Mouse (Mus musculus) stomach, embryonic 14.5 days (tissue): ENCODE results near the gene Nusap1. TPM values are rescaled to one million over a fixed set of nuclear protein-coding genes. Genes with fewer than 3 reads are reported as not detected.
A peak's percentile ranks its signal among the peaks of the same experiment; 100 is the strongest.
"Not testable (repeated sequence)": the region's sequence is repeated elsewhere in the genome, so short reads cannot be mapped to it uniquely, and the experiment has no call there.

Experiments
- ATAC-seq: fragments of 200-750 bp; cut with Nextera tagmentation; 2 replicates; pipeline ENCODE4 v1.8.0; 2017; ENCODE audit warnings: low read depth, moderate TSS enrichment; ENCODE audit not compliant: insufficient number of reproducible peaks, insufficient read depth, low FRiP score
- H3K27ac ChIP-seq: fragments of 300-500 bp; sonication (generic); 2 replicates; pipeline ENCODE4 v1.5.1; 2014; ENCODE audit warnings: mild to moderate bottlenecking, low read length, moderate library complexity, mixed read lengths
- H3K27me3 ChIP-seq: fragments of 300-500 bp; sonication (generic); 2 replicates; pipeline ENCODE4 v1.6.1; 2014; ENCODE audit warnings: low read length, control low read depth, mixed read lengths; ENCODE audit not compliant: control insufficient read depth, insufficient read depth
- H3K36me3 ChIP-seq: fragments of 300-500 bp; sonication (generic); 2 replicates; pipeline ENCODE4 v1.6.1; 2014; ENCODE audit warnings: mild to moderate bottlenecking, control low read depth, low read length, moderate library complexity, mixed read lengths; ENCODE audit not compliant: control insufficient read depth, insufficient read depth
- H3K4me1 ChIP-seq: fragments of 300-500 bp; sonication (generic); 2 replicates; pipeline ENCODE4 v1.6.1; 2014; ENCODE audit warnings: low read length, control low read depth, mixed read lengths; ENCODE audit not compliant: control insufficient read depth, insufficient read depth
- H3K4me2 ChIP-seq: fragments of 300-500 bp; sonication (generic); replicated peaks from 2 replicates; pipeline ENCODE4 v1.6.1; 2014; ENCODE audit warnings: low read depth, low read length, control low read depth
- H3K4me3 ChIP-seq: fragments of 300-500 bp; sonication (generic); 2 replicates; pipeline ENCODE4 v1.5.1; 2014; ENCODE audit warnings: low read depth, low read length, control low read depth
- H3K9ac ChIP-seq: fragments of 300-500 bp; sonication (generic); replicated peaks from 2 replicates; pipeline ENCODE4 v1.6.1; 2014; ENCODE audit warnings: low read depth, mild to moderate bottlenecking, control low read depth, low read length, moderate library complexity, mixed read lengths
- H3K9me3 ChIP-seq: fragments of 300-500 bp; sonication (generic); 2 replicates; pipeline ENCODE4 v1.6.1; 2016; ENCODE audit warnings: low read depth, low read length, control low read depth; ENCODE audit not compliant: control insufficient read depth
- WGBS: fragments of 180-500 bp; shearing (Covaris S2); extraction: QIAGEN DNeasy Blood & Tissue Kit; methylation state at CpG from one replicate; pipeline ENCODE4 v1.1.7; 2014; 5-methylcytosine and 5-hydroxymethylcytosine counted together
- polyA plus RNA-seq: library from polyadenylated mRNA; unstranded; fragments of >200 nt; fragmentation: Nextera tagmentation; extraction: Ambion mirVana; gene quantifications from 2 replicates; pipeline ENCODE4 v1.2.1, GENCODE M21; 2014

Nusap1 gene
- polyA plus RNA-seq, 1 experiment from 2014 or later: 73.0 TPM

DNA sequence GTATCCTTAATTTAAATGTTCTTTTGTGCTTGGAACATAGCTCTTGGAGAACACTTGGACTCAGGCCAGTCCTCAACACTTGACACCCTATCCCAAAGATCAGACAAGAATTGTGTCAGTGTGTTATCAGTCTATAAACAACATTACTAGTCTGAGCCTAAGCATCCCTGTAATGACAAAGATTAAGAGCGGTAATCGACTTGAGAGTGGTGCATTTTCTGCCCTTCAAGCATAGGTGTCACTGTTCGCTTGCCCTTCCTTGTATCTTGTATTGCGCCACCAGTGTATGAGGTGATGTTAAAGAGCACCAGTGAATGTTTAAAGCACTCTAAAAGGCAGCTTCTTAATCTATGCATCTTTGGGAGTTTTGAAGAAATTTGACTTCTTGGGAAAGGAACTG, 11.1 kb upstream of the Nusap1 start:
- peaks cover 27% of the 10 kb centered on the region; the same call in 1 of the 2 replicates for H3K36me3 ChIP-seq
- no peak for ATAC-seq

DNA sequence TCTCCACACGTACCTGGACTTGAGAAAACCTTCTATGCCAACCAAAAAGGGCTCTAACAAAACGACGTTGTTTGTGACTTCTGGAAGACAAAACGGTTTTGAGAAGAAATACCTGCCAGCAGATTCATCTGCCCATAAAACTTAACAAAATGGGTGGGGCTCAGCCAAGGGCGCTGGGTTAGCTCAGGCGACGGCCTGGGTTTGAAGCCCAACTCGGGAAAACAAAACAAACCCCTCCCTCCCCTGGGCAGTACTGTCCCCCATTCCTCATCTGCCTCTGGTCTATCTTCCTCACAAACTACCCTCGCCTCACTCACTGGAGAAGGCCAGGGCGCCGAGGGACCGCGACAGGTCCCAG, 278 bp upstream of the Nusap1 start:
- Histone ChIP-seq H3K4me3 (peak overlapping the region; percentile 82), H3K36me3 (no peaks in the 10 kb centered on the region), H3K4me2 (peak overlapping the region; percentile 75), H3K27me3 (no peaks in the 10 kb centered on the region), H3K27ac (peak overlapping the region; percentile 74), H3K4me1 (peaks cover 20% of the 10 kb centered on the region; the same call in 1 of the 2 replicates), H3K9me3 (no peaks in the 10 kb centered on the region), H3K9ac (peak overlapping the region; percentile 67)
- WGBS: 0% methylated on average over 13 of the region's 13 CpGs
- ATAC-seq: no peak

More for the DNA sequence above, 11.1 kb upstream of the Nusap1 start:
- no peaks in the 10 kb centered on the region for H3K4me1 ChIP-seq
- WGBS: 90% methylated on average over 4 of the region's 4 CpGs
- no peaks in the 10 kb centered on the region for H3K9me3 ChIP-seq
- no peak overlapping the region for H3K4me2 ChIP-seq
- no peak overlapping the region for H3K4me3 ChIP-seq
- no peak overlapping the region for H3K9ac ChIP-seq
- H3K27ac ChIP-seq: no peak overlapping the region
- H3K27me3 ChIP-seq: no peaks in the 10 kb centered on the region

DNA sequence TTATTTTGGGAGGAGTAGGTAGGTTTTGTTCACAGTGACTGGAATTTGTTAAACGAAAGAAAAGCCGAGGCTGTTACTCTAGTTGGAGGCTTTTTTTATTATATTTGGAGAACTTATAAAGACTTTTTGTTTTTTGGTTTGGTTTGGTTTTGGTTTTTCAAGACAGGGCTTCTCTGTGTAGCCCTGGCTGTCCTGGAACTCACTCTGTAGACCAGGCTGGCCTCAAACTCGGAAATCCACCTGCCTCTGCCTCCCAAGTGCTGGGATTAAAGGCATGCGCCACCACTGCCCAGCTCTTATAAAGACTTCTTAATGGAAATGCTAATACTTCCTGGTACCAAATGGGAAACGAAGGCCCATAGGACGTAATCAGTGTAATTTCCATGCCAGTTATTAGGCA, 904 bp downstream of the Nusap1 start:
- not testable (repeated sequence) for H3K36me3 ChIP-seq, H3K27ac ChIP-seq, H3K9me3 ChIP-seq, ATAC-seq, H3K27me3 ChIP-seq
- Histone ChIP-seq H3K4me2 (peak overlapping the region; percentile 62), H3K4me1 (peaks cover 20% of the 10 kb centered on the region; the same call in 1 of the 2 replicates), H3K9ac (peak overlapping the region; percentile 25; the same call in 1 of the 2 replicates), H3K4me3 (peak overlapping the region; percentile 82)
- WGBS: 14% methylated on average over 6 of the region's 6 CpGs

DNA sequence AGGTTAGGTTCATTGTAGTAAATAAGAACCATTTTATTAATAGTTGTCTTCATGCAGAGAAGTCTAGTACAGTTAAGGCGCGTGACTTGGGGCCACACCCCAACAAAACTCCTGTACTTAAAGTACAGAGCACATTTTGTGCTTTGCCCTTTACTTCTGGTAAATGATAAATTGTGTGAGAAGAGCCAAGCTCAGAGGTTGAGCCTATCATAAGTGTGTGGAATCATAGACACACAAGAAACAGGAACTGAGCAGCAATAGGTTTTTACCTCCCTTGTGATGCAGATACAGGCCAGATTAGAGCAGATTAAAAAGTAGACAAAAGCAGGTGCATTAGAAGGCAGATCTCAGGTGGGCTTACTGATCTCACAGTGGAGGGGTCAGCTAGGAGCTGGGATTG, 3.2 kb downstream of the Nusap1 start:
- H3K4me2 ChIP-seq: no peak overlapping the region
- WGBS: 95% methylated on average over 2 of the region's 2 CpGs
- no peaks in the 10 kb centered on the region for H3K27me3 ChIP-seq
- no peak overlapping the region for H3K27ac ChIP-seq
- H3K4me1 ChIP-seq: peaks cover 20% of the 10 kb centered on the region; the same call in 1 of the 2 replicates
- no peak for ATAC-seq
- no peaks in the 10 kb centered on the region for H3K9me3 ChIP-seq
- no peak overlapping the region for H3K9ac ChIP-seq
- H3K36me3 ChIP-seq: peaks cover 22% of the 10 kb centered on the region
- H3K4me3 ChIP-seq: no peak overlapping the region

DNA sequence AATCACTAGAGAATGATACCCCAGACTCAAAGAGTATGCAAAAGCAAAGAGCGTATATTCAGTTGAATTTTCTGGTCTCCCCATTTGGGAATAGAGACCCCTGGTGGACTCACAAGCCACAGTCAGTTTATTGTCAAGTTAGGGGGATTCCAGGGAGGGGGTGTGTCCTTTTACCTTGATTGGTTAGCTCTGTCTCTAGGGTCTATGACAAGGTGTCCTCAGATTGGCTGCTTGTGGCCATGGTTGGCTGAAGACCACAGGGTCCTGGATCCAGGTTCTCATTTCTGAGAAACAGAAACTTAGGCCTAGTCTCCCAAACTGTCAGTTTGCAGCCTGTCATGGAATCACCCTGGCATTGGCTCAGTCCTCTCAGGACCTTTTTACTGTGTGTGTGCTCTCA, 18.7 kb downstream of the Nusap1 start:
- Histone ChIP-seq H3K4me3 (no peak overlapping the region), H3K4me2 (no peak overlapping the region), H3K27me3 (no peaks in the 10 kb centered on the region), H3K4me1 (no peaks in the 10 kb centered on the region), H3K27ac (no peak overlapping the region), H3K9me3 (no peaks in the 10 kb centered on the region), H3K36me3 (peaks cover 84% of the 10 kb centered on the region), H3K9ac (no peak overlapping the region)
- WGBS: 94% methylated on average over 1 of the region's 1 CpGs
- ATAC-seq: no peak

DNA sequence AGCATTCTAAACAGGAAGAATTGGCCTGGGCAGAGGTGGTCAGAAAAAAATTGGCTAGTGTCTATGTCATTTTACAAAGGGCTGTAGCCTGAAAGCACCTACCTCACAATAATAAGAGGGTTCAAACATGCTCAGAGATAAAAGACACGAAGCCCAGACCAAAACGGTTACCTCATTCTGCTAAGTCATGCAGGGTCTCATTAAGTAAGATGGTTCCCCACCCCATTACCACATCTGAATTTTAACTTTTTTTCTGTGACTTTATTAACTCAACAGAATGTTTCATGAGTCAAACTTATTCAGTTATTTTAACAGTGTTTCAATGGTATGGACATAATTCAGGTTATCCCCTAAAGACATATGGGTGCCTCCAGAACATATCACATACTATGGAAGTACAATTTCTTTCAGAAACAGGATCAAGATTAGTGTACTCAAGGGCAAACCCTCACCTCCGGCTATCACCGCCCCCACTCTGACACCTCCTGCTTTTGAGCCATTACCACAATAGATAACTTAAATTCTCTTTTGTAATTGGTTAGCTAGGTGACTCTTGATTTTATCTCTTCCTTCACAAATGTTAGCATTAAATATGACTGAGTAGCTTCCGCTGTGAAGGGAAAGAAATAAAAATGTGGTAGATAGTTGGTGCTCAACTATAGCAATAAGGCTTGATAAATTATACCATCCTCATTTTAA, 23.3 kb downstream of the Nusap1 start:
- WGBS: 97% methylated on average over 5 of the region's 5 CpGs
- H3K4me1 ChIP-seq: no peaks in the 10 kb centered on the region
- H3K9me3 ChIP-seq: no peaks in the 10 kb centered on the region
- H3K4me3 ChIP-seq: no peak overlapping the region
- H3K36me3 ChIP-seq: peaks cover 78% of the 10 kb centered on the region
- no peak for ATAC-seq
- H3K9ac ChIP-seq: no peak overlapping the region
- no peak overlapping the region for H3K27ac ChIP-seq
- H3K27me3 ChIP-seq: no peaks in the 10 kb centered on the region
- H3K4me2 ChIP-seq: no peak overlapping the region

DNA sequence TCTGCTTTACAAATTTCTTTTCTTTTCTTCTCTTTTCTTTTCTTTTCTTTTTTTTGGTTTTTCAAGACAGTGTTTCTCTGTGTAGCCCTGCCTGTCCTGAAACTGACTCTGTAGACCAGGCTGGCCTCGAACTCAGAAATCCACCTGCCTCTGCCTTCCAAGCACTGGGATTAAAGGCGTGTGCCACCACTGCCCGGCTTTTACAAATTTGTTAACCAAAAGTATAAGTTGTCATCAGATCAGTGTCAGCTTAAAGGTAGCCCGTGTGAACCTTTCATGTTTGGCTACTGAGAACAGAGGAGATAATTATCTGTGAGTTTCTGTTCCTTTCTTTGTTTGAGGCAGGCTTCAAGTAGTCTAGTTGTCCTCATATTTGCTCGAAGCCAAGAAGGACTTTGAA, 26.2 kb downstream of the Nusap1 start:
- WGBS: 89% methylated on average over 5 of the region's 5 CpGs
- no peak for ATAC-seq
- H3K27me3 ChIP-seq: no peaks in the 10 kb centered on the region
- H3K9ac ChIP-seq: no peak overlapping the region
- H3K27ac ChIP-seq: no peak overlapping the region
- no peak overlapping the region for H3K4me2 ChIP-seq
- peaks cover 78% of the 10 kb centered on the region for H3K36me3 ChIP-seq
- no peak overlapping the region for H3K4me3 ChIP-seq
- H3K9me3 ChIP-seq: no peaks in the 10 kb centered on the region
- H3K4me1 ChIP-seq: no peaks in the 10 kb centered on the region

DNA sequence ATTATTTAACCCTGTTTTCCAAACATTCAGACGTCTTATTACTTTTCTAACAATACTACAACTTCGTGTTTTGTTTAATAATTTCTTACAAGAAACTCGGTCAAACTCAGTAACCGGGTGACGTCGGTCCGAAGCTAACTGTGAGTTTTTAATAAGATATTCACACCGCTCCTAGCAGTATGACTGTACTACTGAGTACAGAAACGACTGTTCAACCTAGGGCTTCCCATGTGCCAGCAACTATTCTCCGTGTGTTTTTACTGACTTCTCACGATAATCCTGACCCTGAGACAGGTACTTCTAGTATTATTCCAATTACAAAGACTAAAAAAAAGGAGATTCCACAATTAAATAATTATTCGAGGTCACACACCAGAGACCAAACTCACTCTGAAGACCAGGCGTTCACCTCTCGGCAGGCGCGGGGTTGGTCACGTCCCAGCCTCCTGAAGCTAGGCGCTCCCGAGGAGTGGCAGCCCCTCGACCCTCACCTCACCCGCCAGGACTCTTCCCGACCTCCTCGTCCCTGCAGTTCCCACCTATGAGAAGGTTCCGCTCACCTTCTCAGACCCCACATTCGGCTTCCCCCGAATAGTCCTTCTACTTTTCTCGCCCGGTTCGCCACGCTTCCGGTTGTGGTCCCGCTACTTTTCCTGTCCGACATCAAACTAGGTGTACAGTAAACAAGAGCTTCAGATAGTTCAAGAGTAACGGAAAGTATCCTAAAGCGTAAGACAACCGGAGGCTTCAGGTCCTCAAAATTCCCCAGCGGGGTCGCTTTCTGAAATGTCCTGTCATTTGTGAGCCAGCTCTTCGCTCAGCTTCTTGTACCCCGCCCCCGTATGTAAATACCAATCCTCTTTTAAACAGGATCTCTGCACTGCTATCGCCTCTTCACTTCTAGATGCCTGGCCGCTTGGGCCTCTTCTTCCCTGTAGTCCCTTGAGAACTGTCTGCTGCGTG, 44.4 kb downstream of the Nusap1 start, which contains the start of gene Ndufaf1:
Gene Ndufaf1, minus strand, starts transcription at position 608 of the 963 bp plus-strand sequence.
- peak; percentile 74; the same call in 1 of the 2 replicates for ATAC-seq
- Histone ChIP-seq H3K27me3 (no peaks in the 10 kb centered on the region), H3K4me1 (no peaks in the 10 kb centered on the region; the same call in none of the 2 replicates), H3K4me2 (peak within 1 kb of the TSS; percentile 71), H3K36me3 (0 out of 2 replicates have a peak, but pooled peaks cover 10% of the 10 kb centered on the region), H3K27ac (no peak within 1 kb of the TSS; the same call in 1 of the 2 replicates), H3K9me3 (no peaks in the 10 kb centered on the region), H3K4me3 (peak within 1 kb of the TSS; percentile 89), H3K9ac (peak within 1 kb of the TSS; percentile 81)
- 1% methylated on average over 44 of the region's 44 CpGs for WGBS
